Mouse (Mus musculus) hindbrain, embryonic 13.5 days (tissue): ENCODE results near the gene Kank1. TPM values are rescaled to one million over a fixed set of nuclear protein-coding genes. Genes with fewer than 3 reads are reported as not detected.

Experiments
- ATAC-seq: fragments of 200-750 bp; cut with Nextera tagmentation; 2 replicates; pipeline ENCODE4 v1.8.0; 2017; ENCODE audit warnings: moderate TSS enrichment; ENCODE audit not compliant: low FRiP score
- H3K27ac ChIP-seq: fragments of 300-500 bp; sonication (generic); 2 replicates; pipeline ENCODE4 v1.5.1; 2015; ENCODE audit warnings: inconsistent platforms, mild to moderate bottlenecking, moderate library complexity
- H3K27me3 ChIP-seq: fragments of 300-500 bp; sonication (generic); 2 replicates; pipeline ENCODE4 v1.6.1; 2015; ENCODE audit warnings: mild to moderate bottlenecking, inconsistent platforms
- H3K36me3 ChIP-seq: fragments of 300-500 bp; sonication (generic); 2 replicates; pipeline ENCODE4 v1.6.1; 2015; ENCODE audit warnings: mild to moderate bottlenecking, inconsistent platforms
- H3K4me1 ChIP-seq: fragments of 300-500 bp; sonication (generic); replicated peaks from 2 replicates; pipeline ENCODE4 v1.6.1; 2015; ENCODE audit warnings: inconsistent platforms
- H3K4me2 ChIP-seq: fragments of 300-500 bp; sonication (generic); 2 replicates; pipeline ENCODE4 v1.6.1; 2015; ENCODE audit warnings: inconsistent platforms, mild to moderate bottlenecking, moderate library complexity
- H3K4me3 ChIP-seq: fragments of 300-500 bp; sonication (generic); 2 replicates; pipeline ENCODE4 v1.5.1; 2015; ENCODE audit warnings: mild to moderate bottlenecking, inconsistent platforms
- H3K9ac ChIP-seq: fragments of 300-500 bp; sonication (generic); 2 replicates; pipeline ENCODE4 v1.6.1; 2015; ENCODE audit warnings: mild to moderate bottlenecking, inconsistent platforms
- H3K9me3 ChIP-seq: fragments of 300-500 bp; sonication (generic); 2 replicates; pipeline ENCODE4 v1.6.1; 2016; ENCODE audit warnings: inconsistent platforms
- WGBS: fragments of 180-500 bp; shearing (Covaris S2); methylation state at CpG from one replicate; pipeline ENCODE4 v1.1.7; 2015; 5-methylcytosine and 5-hydroxymethylcytosine counted together
- polyA plus RNA-seq: library from polyadenylated mRNA; unstranded; fragments of >200 nt; fragmentation: Nextera tagmentation; extraction: Ambion mirVana; gene quantifications from 2 replicates; pipeline ENCODE4 v1.2.1, GENCODE M21; 2015

The Kank1 gene
- polyA plus RNA-seq, 1 experiment from 2014 or later: 10.2 TPM

GRCm38 (mm10) chr19:25295207-25295606 lies 58.4 kb downstream of the Kank1 start:
- Histone ChIP-seq H3K27me3 (no peaks in the 10 kb centered on the region), H3K27ac (no peak overlapping the region), H3K9me3 (no peaks in the 10 kb centered on the region), H3K4me1 (no peaks in the 10 kb centered on the region), H3K9ac (no peak overlapping the region), H3K36me3 (no peaks in the 10 kb centered on the region), H3K4me2 (no peak overlapping the region), H3K4me3 (no peak overlapping the region)
- 71% methylated on average over 4 of the region's 4 CpGs for WGBS
- no peak for ATAC-seq

GRCm38 (mm10) chr19:25297269-25297668 lies 60.5 kb downstream of the Kank1 start:
- H3K27ac ChIP-seq: no peak overlapping the region
- H3K27me3 ChIP-seq: no peaks in the 10 kb centered on the region
- WGBS: 73% methylated on average over 5 of the region's 5 CpGs
- H3K9me3 ChIP-seq: no peaks in the 10 kb centered on the region
- H3K4me1 ChIP-seq: no peaks in the 10 kb centered on the region
- H3K36me3 ChIP-seq: no peaks in the 10 kb centered on the region
- no peak for ATAC-seq
- no peak overlapping the region for H3K4me3 ChIP-seq
- no peak overlapping the region for H3K4me2 ChIP-seq
- no peak overlapping the region for H3K9ac ChIP-seq

- H3K36me3 ChIP-seq: no peaks in the 10 kb centered on the region
- H3K4me3 ChIP-seq: no peak overlapping the region
- H3K4me1 ChIP-seq: no peaks in the 10 kb centered on the region
- no peaks in the 10 kb centered on the region for H3K27me3 ChIP-seq
- H3K27ac ChIP-seq: no peak overlapping the region
- no peaks in the 10 kb centered on the region for H3K9me3 ChIP-seq
- no peak overlapping the region for H3K4me2 ChIP-seq
- H3K9ac ChIP-seq: no peak overlapping the region
- 82% methylated on average over 14 of the region's 14 CpGs for WGBS
- no peak for ATAC-seq
Observed at GRCm38 (mm10) chr19:25299852-25300670, 63.3 kb downstream of the Kank1 start.

GRCm38 (mm10) chr19:25301189-25301588 lies 64.4 kb downstream of the Kank1 start:
- 82% methylated on average over 5 of the region's 5 CpGs for WGBS
- no peak for ATAC-seq

GRCm38 (mm10) chr19:25306277-25306676 lies 69.5 kb downstream of the Kank1 start:
- no peak for ATAC-seq
- Histone ChIP-seq H3K9me3 (no peaks in the 10 kb centered on the region), H3K4me1 (peaks cover 7% of the 10 kb centered on the region), H3K27me3 (0 out of 2 replicates have a peak, but pooled peaks cover 2% of the 10 kb centered on the region), H3K27ac (no peak overlapping the region), H3K4me3 (no peak overlapping the region), H3K4me2 (no peak overlapping the region), H3K9ac (no peak overlapping the region), H3K36me3 (no peaks in the 10 kb centered on the region)
- WGBS: 66% methylated on average over 9 of the region's 9 CpGs

More at GRCm38 (mm10) chr19:25301189-25301588, 64.4 kb downstream of the Kank1 start:
- Histone ChIP-seq H3K27ac (no peak overlapping the region), H3K9ac (no peak overlapping the region), H3K36me3 (no peaks in the 10 kb centered on the region), H3K4me3 (no peak overlapping the region), H3K4me2 (no peak overlapping the region), H3K27me3 (no peaks in the 10 kb centered on the region), H3K4me1 (no peaks in the 10 kb centered on the region), H3K9me3 (no peaks in the 10 kb centered on the region)

- H3K27ac ChIP-seq: no peak overlapping the region
- WGBS: 60% methylated on average over 2 of the region's 2 CpGs
- H3K27me3 ChIP-seq: 0 out of 2 replicates have a peak, but pooled peaks cover 2% of the 10 kb centered on the region
- H3K4me2 ChIP-seq: no peak overlapping the region
- H3K4me3 ChIP-seq: no peak overlapping the region
- no peaks in the 10 kb centered on the region for H3K9me3 ChIP-seq
- no peaks in the 10 kb centered on the region for H3K36me3 ChIP-seq
- ATAC-seq: 0 out of 2 replicates have a peak, but pooled peaks have one; percentile 32
- H3K4me1 ChIP-seq: peaks cover 7% of the 10 kb centered on the region
- H3K9ac ChIP-seq: no peak overlapping the region
Observed at GRCm38 (mm10) chr19:25308156-25308555, 71.4 kb downstream of the Kank1 start.

GRCm38 (mm10) chr19:25308763-25309162 lies 72.0 kb downstream of the Kank1 start:
- no peak overlapping the region for H3K27ac ChIP-seq
- H3K36me3 ChIP-seq: no peaks in the 10 kb centered on the region
- 31% methylated on average over 12 of the region's 12 CpGs for WGBS
- no peaks in the 10 kb centered on the region for H3K9me3 ChIP-seq
- H3K4me2 ChIP-seq: peak overlapping the region; percentile 8; the same call in 1 of the 2 replicates
- H3K4me1 ChIP-seq: peaks cover 7% of the 10 kb centered on the region
- ATAC-seq: no peak
- no peak overlapping the region for H3K4me3 ChIP-seq
- 0 out of 2 replicates have a peak, but pooled peaks cover 2% of the 10 kb centered on the region for H3K27me3 ChIP-seq
- H3K9ac ChIP-seq: no peak overlapping the region

- peaks cover 12% of the 10 kb centered on the region for H3K4me1 ChIP-seq
- ATAC-seq: no peak
Observed at GRCm38 (mm10) chr19:25310989-25311388, 74.2 kb downstream of the Kank1 start.

GRCm38 (mm10) chr19:25311626-25312025 lies 74.9 kb downstream of the Kank1 start:
- ATAC-seq: no peak
- 54% methylated on average over 7 of the region's 7 CpGs for WGBS

More at GRCm38 (mm10) chr19:25310989-25311388, 74.2 kb downstream of the Kank1 start:
- Histone ChIP-seq H3K27me3 (0 out of 2 replicates have a peak, but pooled peaks cover 2% of the 10 kb centered on the region), H3K36me3 (no peaks in the 10 kb centered on the region), H3K27ac (no peak overlapping the region), H3K4me3 (no peak overlapping the region), H3K4me2 (no peak overlapping the region), H3K9ac (no peak overlapping the region), H3K9me3 (no peaks in the 10 kb centered on the region)
- 79% methylated on average over 5 of the region's 5 CpGs for WGBS

GRCm38 (mm10) chr19:25315458-25315889 lies 78.7 kb downstream of the Kank1 start:
- no peaks in the 10 kb centered on the region for H3K9me3 ChIP-seq
- no peaks in the 10 kb centered on the region for H3K36me3 ChIP-seq
- no peak overlapping the region for H3K27ac ChIP-seq
- no peak for ATAC-seq
- H3K4me3 ChIP-seq: no peak overlapping the region
- WGBS: 69% methylated on average over 14 of the region's 14 CpGs
- H3K4me1 ChIP-seq: peaks cover 6% of the 10 kb centered on the region; the same call in 1 of the 2 replicates
- H3K4me2 ChIP-seq: no peak overlapping the region
- no peak overlapping the region for H3K9ac ChIP-seq
- H3K27me3 ChIP-seq: 0 out of 2 replicates have a peak, but pooled peaks cover 2% of the 10 kb centered on the region

More at GRCm38 (mm10) chr19:25311626-25312025, 74.9 kb downstream of the Kank1 start:
- H3K4me3 ChIP-seq: no peak overlapping the region
- 0 out of 2 replicates have a peak, but pooled peaks cover 2% of the 10 kb centered on the region for H3K27me3 ChIP-seq
- H3K27ac ChIP-seq: no peak overlapping the region
- no peaks in the 10 kb centered on the region for H3K36me3 ChIP-seq
- H3K9ac ChIP-seq: no peak overlapping the region
- H3K9me3 ChIP-seq: no peaks in the 10 kb centered on the region
- H3K4me2 ChIP-seq: no peak overlapping the region
- H3K4me1 ChIP-seq: peaks cover 13% of the 10 kb centered on the region

GRCm38 (mm10) chr19:25315993-25316392 lies 79.2 kb downstream of the Kank1 start:
- H3K36me3 ChIP-seq: no peaks in the 10 kb centered on the region
- no peak overlapping the region for H3K4me2 ChIP-seq
- no peak for ATAC-seq
- H3K4me1 ChIP-seq: 0 out of 2 replicates have a peak, but pooled peaks cover 6% of the 10 kb centered on the region
- H3K4me3 ChIP-seq: no peak overlapping the region
- 94% methylated on average over 5 of the region's 5 CpGs for WGBS
- no peaks in the 10 kb centered on the region for H3K9me3 ChIP-seq
- no peak overlapping the region for H3K9ac ChIP-seq
- no peak overlapping the region for H3K27ac ChIP-seq
- no peaks in the 10 kb centered on the region for H3K27me3 ChIP-seq

GRCm38 (mm10) chr19:25324265-25324664 lies 87.5 kb downstream of the Kank1 start:
- no peaks in the 10 kb centered on the region for H3K27me3 ChIP-seq
- WGBS: 79% methylated on average over 7 of the region's 7 CpGs
- no peaks in the 10 kb centered on the region for H3K36me3 ChIP-seq
- no peak overlapping the region for H3K4me3 ChIP-seq
- no peak overlapping the region for H3K4me2 ChIP-seq
- H3K4me1 ChIP-seq: peaks cover 8% of the 10 kb centered on the region
- H3K27ac ChIP-seq: no peak overlapping the region
- no peaks in the 10 kb centered on the region for H3K9me3 ChIP-seq
- ATAC-seq: no peak
- no peak overlapping the region for H3K9ac ChIP-seq
